Mouse (Mus musculus) thymus, postnatal 14 days (tissue): ENCODE results near the gene Wfdc10.

Source experiments
- DNase-seq: peaks from one replicate; pipeline ENCODE4 v3.0.0; 2021

The Wfdc10 gene

DNA sequence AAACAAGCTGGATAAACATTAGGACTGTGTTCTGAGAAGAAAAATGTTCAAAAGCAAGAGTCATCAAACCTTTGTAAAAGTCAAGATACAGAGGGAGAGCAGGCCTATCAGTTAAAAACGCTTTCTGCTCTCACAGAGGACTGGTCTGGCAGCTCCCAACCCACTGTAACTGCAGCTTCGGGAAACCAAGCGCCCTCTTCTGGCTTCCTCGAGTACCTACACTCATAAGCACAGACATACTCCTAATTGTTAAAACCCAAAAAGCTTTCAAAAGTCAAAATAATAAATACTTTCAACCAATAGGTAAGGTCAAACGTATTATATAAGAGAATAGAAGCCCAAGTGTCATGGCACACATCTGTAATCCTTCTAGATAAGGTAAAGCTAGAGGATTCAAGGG lies 48.4 kb downstream of the Wfdc10 start:
- DNase-seq: no peak

DNA sequence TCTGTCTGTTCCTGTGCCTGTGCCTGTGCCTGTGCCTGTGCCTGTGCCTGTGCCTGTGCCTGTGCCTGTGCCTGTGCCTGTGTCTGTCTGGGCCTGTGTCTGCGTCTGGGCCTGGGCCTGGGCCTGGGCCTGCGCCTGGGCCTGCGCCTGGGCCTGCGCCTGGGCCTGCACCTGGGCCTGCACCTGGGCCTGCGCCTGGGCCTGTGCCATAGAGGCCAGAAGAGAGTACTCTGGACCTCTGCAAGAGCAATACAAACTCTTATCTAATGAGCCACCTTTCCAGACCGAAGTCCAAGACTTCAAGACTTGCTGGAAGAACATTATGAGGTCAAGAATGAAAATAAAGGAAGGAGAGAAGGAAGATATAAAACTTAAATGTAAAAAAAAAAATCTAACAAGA lies 49.5 kb downstream of the Wfdc10 start:
- DNase-seq: no peak

DNA sequence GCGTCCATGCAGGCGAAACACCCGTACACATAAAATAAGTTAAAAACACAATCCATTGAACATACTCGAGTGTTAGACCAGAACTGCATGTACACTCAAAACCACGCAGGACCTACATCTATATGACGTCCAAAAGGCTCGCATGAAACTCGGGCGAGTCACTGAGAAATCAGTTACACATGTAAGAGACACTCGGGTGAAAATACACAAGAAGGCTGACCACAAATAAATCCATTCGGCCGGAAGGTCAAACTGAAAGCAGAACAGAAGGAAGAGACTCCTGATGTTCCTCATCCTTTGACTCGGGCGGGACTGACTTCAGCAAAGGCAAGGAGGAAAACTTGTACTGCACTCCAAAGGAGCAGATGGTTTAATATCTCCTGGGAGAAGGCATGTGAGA lies 50.1 kb downstream of the Wfdc10 start:
- DNase-seq: no peak
